Mouse (Mus musculus): ENCODE measurements around the gene Tfpi2.

DNA sequence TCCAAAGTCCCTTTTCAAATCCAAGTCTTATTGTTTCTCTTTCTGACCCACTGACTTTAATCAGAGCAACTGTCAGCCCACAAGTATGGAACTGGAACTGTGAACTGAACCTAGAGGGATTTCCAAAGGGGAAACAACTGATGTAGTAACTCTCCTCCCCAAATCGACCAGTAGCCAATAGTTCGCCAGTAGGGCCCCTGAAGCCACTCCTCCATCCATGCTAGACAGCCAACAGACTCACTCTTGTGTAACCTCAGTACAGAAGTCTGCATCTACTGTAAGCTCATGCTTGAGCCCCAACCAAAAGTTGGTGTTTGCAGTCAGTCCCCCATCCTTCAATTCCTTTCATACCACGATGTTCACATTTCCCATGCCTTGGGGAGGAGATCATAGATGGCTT, 12.0 kb upstream of the Tfpi2 start:
- no peak for TF ChIP-seq POLR2A (IDR thresholded peaks at IDR 0.05; ENCODE audit: borderline replicate concordance, low read depth, low read length)
- TF ChIP-seq CTCF (IDR thresholded peaks at IDR 0.05; ENCODE audit: low read depth, low read length): no peak

All from bone marrow macrophage, adult 2 months (primary cell).